Mouse (Mus musculus) kidney, adult 2 months (tissue): ENCODE measurements around the gene Tuba3a. TPM values are rescaled to one million over a fixed set of nuclear protein-coding genes. Genes with fewer than 3 reads are reported as not detected.
"Not testable (repeated sequence)": the region's sequence is repeated elsewhere in the genome, so short reads cannot be mapped to it uniquely, and the experiment has no call there.

Experiments used
- DNase-seq: peaks from one replicate; pipeline ENCODE4 v3.0.0; 2021
- H3K27ac ChIP-seq: fragments of 200-500 bp; 2 replicates; pipeline ENCODE4 v1.5.1; 2012; ENCODE audit warnings: low read depth, low read length, control low read depth, inconsistent platforms; ENCODE audit not compliant: insufficient read depth
- H3K27me3 ChIP-seq: fragments of 200-500 bp; replicated peaks from 2 replicates; pipeline ENCODE4 v1.6.1; 2012; ENCODE audit warnings: mild to moderate bottlenecking, moderate library complexity, low read length, inconsistent platforms; ENCODE audit not compliant: control insufficient read depth, insufficient read depth
- H3K36me3 ChIP-seq: fragments of 200-500 bp; 2 replicates; pipeline ENCODE4 v1.6.1; 2012; ENCODE audit warnings: mild to moderate bottlenecking, moderate library complexity, low read length, inconsistent platforms; ENCODE audit not compliant: control insufficient read depth, insufficient read depth
- H3K4me1 ChIP-seq: fragments of 200-500 bp; 2 replicates; pipeline ENCODE4 v1.6.1; 2011; ENCODE audit warnings: low read length; ENCODE audit not compliant: control insufficient read depth, insufficient read depth
- H3K4me3 ChIP-seq: fragments of 200-500 bp; 2 replicates; pipeline ENCODE4 v1.5.1; 2011; ENCODE audit warnings: mild to moderate bottlenecking, low read depth, low read length, control low read depth; ENCODE audit not compliant: insufficient read depth
- CTCF ChIP-seq: fragments of 200-500 bp; conservative IDR thresholded peaks from 2 replicates; pipeline ENCODE4 v1.5.1; 2011; ENCODE audit warnings: low read depth, mild to moderate bottlenecking, control low read depth, low read length, moderate library complexity, mixed read lengths; ENCODE audit not compliant: insufficient read depth, insufficient read length
- POLR2A ChIP-seq: fragments of 200-500 bp; IDR thresholded peaks from one replicate; pipeline ENCODE4 v1.6.1; 2011; ENCODE audit warnings: low read depth, low read length, control low read depth
- WGBS: fragments of 180-500 bp; shearing (Covaris S2); methylation state at CpG from one replicate; pipeline ENCODE4 v1.1.7; 2018; 5-methylcytosine and 5-hydroxymethylcytosine counted together
- polyA plus RNA-seq: library from polyadenylated mRNA; depleted of rRNA; stranded (reverse); fragments of >200 nt; gene quantifications from 2 replicates; pipeline ENCODE4 v1.2.3, GENCODE M21; 2012

Tuba3a gene
- polyA plus RNA-seq, 1 experiment, result 0.39 TPM

- peak; percentile 72 for DNase-seq
- TF ChIP-seq POLR2A, result no peak
- TF ChIP-seq CTCF, result peak; percentile 65
- H3K27ac ChIP-seq, result no peak overlapping the region
- H3K4me3 ChIP-seq, result no peak overlapping the region
- no peaks in the 10 kb centered on the region for H3K36me3 ChIP-seq
- WGBS, result 37% methylated on average over 15 of the region's 15 CpGs
- H3K27me3 ChIP-seq, result no peaks in the 10 kb centered on the region
- H3K4me1 ChIP-seq, result peaks cover 3% of the 10 kb centered on the region; the same call in 1 of the 2 replicates
Measured at GRCm38 (mm10) chr6:125274841-125275563, 10.8 kb downstream of the Tuba3a start.

GRCm38 (mm10) chr6:125272228-125272785, 13.5 kb downstream of the Tuba3a start:
- no peak overlapping the region for H3K27ac ChIP-seq
- peaks cover 3% of the 10 kb centered on the region; the same call in 1 of the 2 replicates for H3K4me1 ChIP-seq
- H3K27me3 ChIP-seq, result no peaks in the 10 kb centered on the region
- no peak for TF ChIP-seq POLR2A
- TF ChIP-seq CTCF, result no peak
- WGBS, result 78% methylated on average over 10 of the region's 10 CpGs
- H3K36me3 ChIP-seq, result no peaks in the 10 kb centered on the region
- no peak for DNase-seq
- no peak overlapping the region for H3K4me3 ChIP-seq

- H3K4me3 ChIP-seq, result no peak overlapping the region
- H3K36me3 ChIP-seq, result no peaks in the 10 kb centered on the region
- DNase-seq, result peak; percentile 98
- H3K4me1 ChIP-seq, result peaks cover 3% of the 10 kb centered on the region; the same call in 1 of the 2 replicates
- peak; percentile 96; the same call in 1 of the 2 replicates for TF ChIP-seq CTCF
- no peak for TF ChIP-seq POLR2A
- H3K27ac ChIP-seq, result peak overlapping the region; percentile 12; the same call in 1 of the 2 replicates
- no peaks in the 10 kb centered on the region for H3K27me3 ChIP-seq
- WGBS, result 9% methylated on average over 17 of the region's 17 CpGs
Measured at GRCm38 (mm10) chr6:125271455-125272227, 14.2 kb downstream of the Tuba3a start.

- no peaks in the 10 kb centered on the region for H3K36me3 ChIP-seq
- TF ChIP-seq CTCF (no peak), POLR2A (no peak)
- peak; percentile 40 for DNase-seq
- no peaks in the 10 kb centered on the region for H3K27me3 ChIP-seq
- peaks cover 3% of the 10 kb centered on the region; the same call in 1 of the 2 replicates for H3K4me1 ChIP-seq
- no peak overlapping the region for H3K27ac ChIP-seq
- 44% methylated on average over 6 of the region's 6 CpGs for WGBS
- no peak overlapping the region for H3K4me3 ChIP-seq
Measured at GRCm38 (mm10) chr6:125268799-125269198, 17.0 kb downstream of the Tuba3a start.

GRCm38 (mm10) chr6:125267469-125267868, 18.4 kb downstream of the Tuba3a start:
- H3K27me3 ChIP-seq, result no peaks in the 10 kb centered on the region
- WGBS, result 79% methylated on average over 3 of the region's 3 CpGs
- H3K27ac ChIP-seq, result no peak overlapping the region
- H3K4me1 ChIP-seq, result peaks cover 3% of the 10 kb centered on the region; the same call in 1 of the 2 replicates
- H3K4me3 ChIP-seq, result no peak overlapping the region
- DNase-seq, result no peak
- H3K36me3 ChIP-seq, result no peaks in the 10 kb centered on the region
- TF ChIP-seq POLR2A (no peak), CTCF (no peak)

GRCm38 (mm10) chr6:125266600-125266999, 19.2 kb downstream of the Tuba3a start:
- WGBS, result 71% methylated on average over 6 of the region's 6 CpGs
- H3K4me3 ChIP-seq, H3K36me3 ChIP-seq: not testable (repeated sequence)

GRCm38 (mm10) chr6:125266091-125266490, 19.8 kb downstream of the Tuba3a start:
- TF ChIP-seq POLR2A, result no peak
- TF ChIP-seq CTCF, result no peak
- no peak for DNase-seq
- WGBS, result 71% methylated on average over 13 of the region's 13 CpGs
- Histone ChIP-seq H3K27ac (no peak overlapping the region), H3K4me3 (no peak overlapping the region), H3K27me3 (no peaks in the 10 kb centered on the region), H3K4me1 (no peaks in the 10 kb centered on the region), H3K36me3 (no peaks in the 10 kb centered on the region)

More at GRCm38 (mm10) chr6:125266600-125266999, 19.2 kb downstream of the Tuba3a start:
- DNase-seq, H3K4me1 ChIP-seq, H3K27ac ChIP-seq, H3K27me3 ChIP-seq: not testable (repeated sequence)
